Mouse (Mus musculus) Patski (cell line): ENCODE results near the gene Bivm. TPM values are rescaled to one million over a fixed set of nuclear protein-coding genes. Genes with fewer than 3 reads are reported as not detected.

Experiments
- ATAC-seq: fragments of 100-300 bp; one replicate; pipeline ENCODE4 v1.8.0; 2021
- CTCF ChIA-PET: fragments of 350-600 bp; sonication (Branson Sonifier 250); formaldehyde crosslinking; loops from one replicate; lab custom pipeline; 2022; ENCODE audit warnings: inconsistent platforms; lab: Charles Lee
- POLR2A ChIA-PET: fragments of 350-600 bp; sonication (Branson Sonifier 250); formaldehyde crosslinking; loops from one replicate; lab custom pipeline; 2022; ENCODE audit warnings: antibody characterized with exemption, inconsistent platforms; lab: Charles Lee
- DNase-seq: peaks from one replicate; pipeline ENCODE4 v3.0.0-alpha.2; 2011; ENCODE audit warnings: low read depth, low spot score
- H3K27me3 ChIP-seq: fragments of 371-371 bp; one replicate; pipeline ENCODE4 v1.5.1; 2021
- CTCF ChIP-seq: fragments of 100-300 bp; IDR thresholded peaks from one replicate; pipeline ENCODE4 v1.5.1; 2021
- in situ Hi-C: fragments of 300-500 bp; cut with MboI; formaldehyde crosslinking; loops from 3 replicates; pipeline ENCODE4 v1.11.1; 2018; ENCODE audit warnings: low pct_unique_long_range_greater_than_20kb, mixed read lengths
- polyA plus RNA-seq: library from polyadenylated mRNA; unstranded; gene quantifications from one replicate; pipeline ENCODE4 v1.2.3, GENCODE M21; 2021

Gene Bivm
- polyA plus RNA-seq, 1 experiment from 2014 or later = 42.3 TPM

- ChIA-PET CTCF (interaction anchor here (1.6 kb wide), 1 partner anchor 8 kb away, joined by 3 read pairs; no protein-coding TSS in a partner anchor), POLR2A (interaction anchor here (0.6 kb wide), 1 partner anchor 195 kb away, joined by 4 read pairs; no protein-coding TSS in a partner anchor)
- no peaks in the 10 kb centered on the region for H3K27me3 ChIP-seq
- TF ChIP-seq CTCF = no peak
- in situ Hi-C loops = no loop called here
- DNase-seq (no peak), ATAC-seq (no peak)
These were observed 11.3 kb downstream of the Bivm start for GRCm38 (mm10) chr1:44129929-44130581.

GRCm38 (mm10) chr1:44140232-44140631, 21.5 kb downstream of the Bivm start:
- in situ Hi-C loops = no loop called here
- ChIA-PET CTCF (interaction anchor here (1.2 to 1.8 kb wide), 3 partner anchors 8 to 9 kb away, joined by 3 to 5 read pairs (median 4); no protein-coding TSS in a partner anchor), POLR2A (interaction anchor here (0.6 kb wide), 1 partner anchor 20 kb away, joined by 4 read pairs; no protein-coding TSS in a partner anchor)
- no peak for TF ChIP-seq CTCF
- DNase-seq = no peak
- no peak for ATAC-seq
- no peaks in the 10 kb centered on the region for H3K27me3 ChIP-seq

- in situ Hi-C loops = no loop called here
- POLR2A ChIA-PET = no interaction called here
- CTCF ChIA-PET = no interaction called here
- ATAC-seq (no peak), DNase-seq (no peak)
- no peaks in the 10 kb centered on the region for H3K27me3 ChIP-seq
- no peak for TF ChIP-seq CTCF
These were observed 24.0 kb downstream of the Bivm start for GRCm38 (mm10) chr1:44142747-44143146.

- no peak for TF ChIP-seq CTCF
- no peaks in the 10 kb centered on the region for H3K27me3 ChIP-seq
- in situ Hi-C loops = no loop called here
- CTCF ChIA-PET = interaction anchor here (0.8 kb wide), 1 partner anchor 8 kb away, joined by 5 read pairs; no protein-coding TSS in a partner anchor
- DNase-seq = no peak
- ATAC-seq = peak; percentile 95
- POLR2A ChIA-PET = no interaction called here
These were observed 29.0 kb downstream of the Bivm start, which contains the start of gene Ercc5 for GRCm38 (mm10) chr1:44147563-44148381. Gene Ercc5 (plus strand): TSS chr1:44147744.

GRCm38 (mm10) chr1:44148706-44149105, 29.9 kb downstream of the Bivm start:
- in situ Hi-C loops = no loop called here
- no peak for ATAC-seq
- H3K27me3 ChIP-seq = no peaks in the 10 kb centered on the region
- peak; percentile 43 for TF ChIP-seq CTCF
- ChIA-PET CTCF (interaction anchor here (0.8 to 1.0 kb wide), 2 partner anchors 9 to 22 kb away, joined by 3 to 5 read pairs; no protein-coding TSS in a partner anchor), POLR2A (no interaction called here)
- no peak for DNase-seq

GRCm38 (mm10) chr1:44155287-44155686, 36.5 kb downstream of the Bivm start:
- ATAC-seq (no peak), DNase-seq (no peak)
- POLR2A ChIA-PET = no interaction called here
- TF ChIP-seq CTCF = peak; percentile 45
- CTCF ChIA-PET = interaction anchor here (1.2 kb wide), 1 partner anchor 64 kb away, joined by 3 read pairs; no protein-coding TSS in a partner anchor
- H3K27me3 ChIP-seq = no peaks in the 10 kb centered on the region
- in situ Hi-C loops = no loop called here

GRCm38 (mm10) chr1:44158317-44158716, 39.6 kb downstream of the Bivm start:
- CTCF ChIA-PET = no interaction called here
- H3K27me3 ChIP-seq = no peaks in the 10 kb centered on the region
- TF ChIP-seq CTCF = no peak
- ATAC-seq (no peak), DNase-seq (no peak)
- in situ Hi-C loops = no loop called here
- POLR2A ChIA-PET = interaction anchor here (0.5 kb wide), 1 partner anchor 316 kb away, joined by 3 read pairs; no protein-coding TSS in a partner anchor

GRCm38 (mm10) chr1:44161818-44162217, 43.1 kb downstream of the Bivm start:
- no peak for TF ChIP-seq CTCF
- ATAC-seq (no peak), DNase-seq (no peak)
- in situ Hi-C loops = no loop called here
- ChIA-PET CTCF (no interaction called here), POLR2A (no interaction called here)
- H3K27me3 ChIP-seq = no peaks in the 10 kb centered on the region

- in situ Hi-C loops = no loop called here
- ChIA-PET POLR2A (interaction anchor here (0.6 kb wide), 1 partner anchor 125 kb away, joined by 3 read pairs; no protein-coding TSS in a partner anchor), CTCF (no interaction called here)
- ATAC-seq (no peak), DNase-seq (no peak)
- no peak for TF ChIP-seq CTCF
- no peaks in the 10 kb centered on the region for H3K27me3 ChIP-seq
These were observed 43.6 kb downstream of the Bivm start for GRCm38 (mm10) chr1:44162389-44162788.

- DNase-seq (no peak), ATAC-seq (no peak)
- in situ Hi-C loops = no loop called here
- CTCF ChIA-PET = interaction anchor here (0.9 to 1.2 kb wide), 2 partner anchors 17 to 21 kb away, joined by 3 read pairs; no protein-coding TSS in a partner anchor
- TF ChIP-seq CTCF = peak; percentile 48
- POLR2A ChIA-PET = no interaction called here
- no peaks in the 10 kb centered on the region for H3K27me3 ChIP-seq
These were observed 49.2 kb downstream of the Bivm start for GRCm38 (mm10) chr1:44167859-44168383.
